Mouse (Mus musculus): ENCODE data around the gene Vps13c. TPM values are rescaled to one million over a fixed set of nuclear protein-coding genes. Genes with fewer than 3 reads are reported as not detected.

The Vps13c gene
- polyA plus RNA-seq (2016; fragmentation: Nextera tagmentation; extraction: Ambion mirVana): 3.5 and 4.0 TPM in 2 replicates

GRCm38 (mm10) chr9:67839981-67840859 is at the start of gene Vps13c:
Gene Vps13c, plus strand, starts transcription at chr9:67840396.
- Histone ChIP-seq H3K4me3 (peak within 1 kb of the TSS; percentile 80), H3K9me3 (no peaks in the 10 kb centered on the region), H3K4me1 (peaks cover 7% of the 10 kb centered on the region), H3K27ac (replicated peaks) (peak within 1 kb of the TSS; percentile 90), H3K36me3 (replicated peaks) (no peaks in the 10 kb centered on the region), H3K27me3 (replicated peaks; ENCODE audit: low read depth, poor library complexity, severe bottlenecking) (no peaks in the 10 kb centered on the region)
- WGBS: under 1% methylated on average over 51 of the region's 53 CpGs
- peak; percentile 92 for DNase-seq (ENCODE audit: low spot score)

GRCm38 (mm10) chr9:67792405-67792804 is 47.8 kb upstream of the Vps13c start:
- Histone ChIP-seq H3K36me3 (replicated peaks) (no peaks in the 10 kb centered on the region), H3K4me1 (peaks cover 9% of the 10 kb centered on the region), H3K4me3 (no peak overlapping the region), H3K27me3 (replicated peaks; ENCODE audit: low read depth, poor library complexity, severe bottlenecking) (no peaks in the 10 kb centered on the region), H3K9me3 (no peaks in the 10 kb centered on the region), H3K27ac (replicated peaks) (no peak overlapping the region)
- DNase-seq (ENCODE audit: low spot score): no peak
- 70% methylated on average over 5 of the region's 5 CpGs for WGBS

GRCm38 (mm10) chr9:67793501-67793900 is 46.7 kb upstream of the Vps13c start:
- DNase-seq (ENCODE audit: low spot score): no peak
- Histone ChIP-seq H3K27ac (replicated peaks) (no peak overlapping the region), H3K9me3 (no peaks in the 10 kb centered on the region), H3K4me1 (peaks cover 9% of the 10 kb centered on the region), H3K36me3 (replicated peaks) (no peaks in the 10 kb centered on the region), H3K4me3 (no peak overlapping the region), H3K27me3 (replicated peaks; ENCODE audit: low read depth, poor library complexity, severe bottlenecking) (no peaks in the 10 kb centered on the region)
- WGBS: 85% methylated on average over 6 of the region's 6 CpGs

- no peak overlapping the region for H3K4me3 ChIP-seq
- H3K27me3 ChIP-seq (replicated peaks; ENCODE audit: low read depth, poor library complexity, severe bottlenecking): no peaks in the 10 kb centered on the region
- no peaks in the 10 kb centered on the region for H3K9me3 ChIP-seq
- WGBS: 84% methylated on average over 1 of the region's 1 CpGs
- no peaks in the 10 kb centered on the region for H3K36me3 ChIP-seq (replicated peaks)
- H3K27ac ChIP-seq (replicated peaks): no peak overlapping the region
- DNase-seq (ENCODE audit: low spot score): no peak
- peaks cover 9% of the 10 kb centered on the region for H3K4me1 ChIP-seq
These were observed 46.0 kb upstream of the Vps13c start for GRCm38 (mm10) chr9:67794216-67794615.

- Histone ChIP-seq H3K9me3 (no peaks in the 10 kb centered on the region), H3K36me3 (replicated peaks) (no peaks in the 10 kb centered on the region), H3K4me3 (no peak overlapping the region), H3K27ac (replicated peaks) (no peak overlapping the region), H3K27me3 (replicated peaks; ENCODE audit: low read depth, poor library complexity, severe bottlenecking) (no peaks in the 10 kb centered on the region), H3K4me1 (peaks cover 9% of the 10 kb centered on the region)
- WGBS: 92% methylated on average over 4 of the region's 4 CpGs
- no peak for DNase-seq (ENCODE audit: low spot score)
These were observed 45.5 kb upstream of the Vps13c start for GRCm38 (mm10) chr9:67794668-67795067.

- 81% methylated on average over 14 of the region's 14 CpGs for WGBS
- H3K27me3 ChIP-seq (replicated peaks; ENCODE audit: low read depth, poor library complexity, severe bottlenecking): no peaks in the 10 kb centered on the region
- peaks cover 9% of the 10 kb centered on the region for H3K4me1 ChIP-seq
- no peak for DNase-seq (ENCODE audit: low spot score)
- no peaks in the 10 kb centered on the region for H3K36me3 ChIP-seq (replicated peaks)
- H3K9me3 ChIP-seq: no peaks in the 10 kb centered on the region
- no peak overlapping the region for H3K4me3 ChIP-seq
- no peak overlapping the region for H3K27ac ChIP-seq (replicated peaks)
These were observed 45.0 kb upstream of the Vps13c start for GRCm38 (mm10) chr9:67795205-67795675.

GRCm38 (mm10) chr9:67799078-67799819 is 40.9 kb upstream of the Vps13c start:
- no peak for DNase-seq (ENCODE audit: low spot score)
- WGBS: 82% methylated on average over 14 of the region's 14 CpGs
- Histone ChIP-seq H3K27me3 (replicated peaks; ENCODE audit: low read depth, poor library complexity, severe bottlenecking) (peaks cover 3% of the 10 kb centered on the region; the same call in 1 of the 2 replicates), H3K4me1 (peaks cover 9% of the 10 kb centered on the region), H3K27ac (replicated peaks) (no peak overlapping the region), H3K9me3 (no peaks in the 10 kb centered on the region), H3K36me3 (replicated peaks) (no peaks in the 10 kb centered on the region), H3K4me3 (no peak overlapping the region)

GRCm38 (mm10) chr9:67802241-67802640 is 38.0 kb upstream of the Vps13c start:
- Histone ChIP-seq H3K9me3 (no peaks in the 10 kb centered on the region), H3K4me1 (0 out of 2 replicates have a peak, but pooled peaks cover 3% of the 10 kb centered on the region), H3K27ac (replicated peaks) (no peak overlapping the region), H3K36me3 (replicated peaks) (no peaks in the 10 kb centered on the region), H3K27me3 (replicated peaks; ENCODE audit: low read depth, poor library complexity, severe bottlenecking) (peaks cover 8% of the 10 kb centered on the region; the same call in 1 of the 2 replicates), H3K4me3 (no peak overlapping the region)
- peak; percentile 47 for DNase-seq (ENCODE audit: low spot score)
- WGBS: 36% methylated on average over 6 of the region's 6 CpGs

- no peaks in the 10 kb centered on the region for H3K36me3 ChIP-seq (replicated peaks)
- 78% methylated on average over 5 of the region's 5 CpGs for WGBS
- H3K9me3 ChIP-seq: no peaks in the 10 kb centered on the region
- H3K27ac ChIP-seq (replicated peaks): no peak overlapping the region
- no peak for DNase-seq (ENCODE audit: low spot score)
- 0 out of 2 replicates have a peak, but pooled peaks cover 3% of the 10 kb centered on the region for H3K4me1 ChIP-seq
- peaks cover 8% of the 10 kb centered on the region; the same call in 1 of the 2 replicates for H3K27me3 ChIP-seq (replicated peaks; ENCODE audit: low read depth, poor library complexity, severe bottlenecking)
- H3K4me3 ChIP-seq: no peak overlapping the region
These were observed 33.2 kb upstream of the Vps13c start for GRCm38 (mm10) chr9:67807000-67807399.

- no peak overlapping the region for H3K27ac ChIP-seq (replicated peaks)
- 0 out of 2 replicates have a peak, but pooled peaks cover 4% of the 10 kb centered on the region for H3K27me3 ChIP-seq (replicated peaks; ENCODE audit: low read depth, poor library complexity, severe bottlenecking)
- 67% methylated on average over 6 of the region's 6 CpGs for WGBS
- no peaks in the 10 kb centered on the region for H3K36me3 ChIP-seq (replicated peaks)
- peaks cover 23% of the 10 kb centered on the region for H3K4me1 ChIP-seq
- H3K4me3 ChIP-seq: no peak overlapping the region
- no peaks in the 10 kb centered on the region for H3K9me3 ChIP-seq
- DNase-seq (ENCODE audit: low spot score): peak; percentile 27
These were observed 29.7 kb upstream of the Vps13c start for GRCm38 (mm10) chr9:67810527-67810926.

GRCm38 (mm10) chr9:67811116-67811515 is 29.1 kb upstream of the Vps13c start:
- DNase-seq (ENCODE audit: low spot score): no peak
- no peaks in the 10 kb centered on the region for H3K27me3 ChIP-seq (replicated peaks; ENCODE audit: low read depth, poor library complexity, severe bottlenecking)
- H3K27ac ChIP-seq (replicated peaks): no peak overlapping the region
- H3K9me3 ChIP-seq: no peaks in the 10 kb centered on the region
- H3K4me3 ChIP-seq: no peak overlapping the region
- peaks cover 23% of the 10 kb centered on the region for H3K4me1 ChIP-seq
- 90% methylated on average over 3 of the region's 3 CpGs for WGBS
- H3K36me3 ChIP-seq (replicated peaks): no peaks in the 10 kb centered on the region

GRCm38 (mm10) chr9:67813171-67813570 is 27.0 kb upstream of the Vps13c start:
- 73% methylated on average over 4 of the region's 4 CpGs for WGBS
- H3K4me3 ChIP-seq: no peak overlapping the region
- no peaks in the 10 kb centered on the region for H3K36me3 ChIP-seq (replicated peaks)
- peak overlapping the region; percentile 58 for H3K27ac ChIP-seq (replicated peaks)
- H3K4me1 ChIP-seq: peaks cover 26% of the 10 kb centered on the region
- no peaks in the 10 kb centered on the region for H3K27me3 ChIP-seq (replicated peaks; ENCODE audit: low read depth, poor library complexity, severe bottlenecking)
- DNase-seq (ENCODE audit: low spot score): no peak
- H3K9me3 ChIP-seq: no peaks in the 10 kb centered on the region
